Mouse (Mus musculus): ENCODE measurements at regions not wholly inside any gene's neighbourhood (a gene's known extent, or its start where the extent isn't known, plus 50 kb on each side); places are given as distances from the start of the nearest gene placed in this dataset.

GRCm38 (mm10) chr6:143326956-143327722 lies 160.1 kb downstream of the Etnk1 start:
- WGBS (ENCODE audit: insufficient replicate concordance) = 76% methylated on average over 22 of the region's 22 CpGs
- Histone ChIP-seq H3K9ac (ENCODE audit: low read depth, low read length) (no peak overlapping the region), H3K4me3 (ENCODE audit: low read depth, low read length) (no peak overlapping the region), H3K36me3 (ENCODE audit: control insufficient read depth, insufficient read depth, low read length) (no peaks in the 10 kb centered on the region), H3K27me3 (ENCODE audit: control insufficient read depth, insufficient read depth, low read length) (no peaks in the 10 kb centered on the region), H3K4me2 (peak overlapping the region; percentile 34), H3K9me3 (replicated peaks; ENCODE audit: control insufficient read depth, low read length) (no peaks in the 10 kb centered on the region), H3K27ac (ENCODE audit: low read depth, low read length) (no peak overlapping the region), H3K4me1 (ENCODE audit: control insufficient read depth, insufficient read depth, low read length) (0 out of 2 replicates have a peak, but pooled peaks cover 4% of the 10 kb centered on the region)
- no peak for ATAC-seq (replicated peaks; ENCODE audit: insufficient number of reproducible peaks, low FRiP score, low TSS enrichment)

- Histone ChIP-seq H3K9me3 (replicated peaks; ENCODE audit: control insufficient read depth, low read length) (no peaks in the 10 kb centered on the region), H3K4me3 (ENCODE audit: low read depth, low read length) (no peak overlapping the region), H3K9ac (ENCODE audit: low read depth, low read length) (no peak overlapping the region), H3K4me2 (no peak overlapping the region), H3K4me1 (ENCODE audit: control insufficient read depth, insufficient read depth, low read length) (0 out of 2 replicates have a peak, but pooled peaks cover 4% of the 10 kb centered on the region), H3K27me3 (ENCODE audit: control insufficient read depth, insufficient read depth, low read length) (no peaks in the 10 kb centered on the region), H3K27ac (ENCODE audit: low read depth, low read length) (no peak overlapping the region), H3K36me3 (ENCODE audit: control insufficient read depth, insufficient read depth, low read length) (no peaks in the 10 kb centered on the region)
- ATAC-seq (replicated peaks; ENCODE audit: insufficient number of reproducible peaks, low FRiP score, low TSS enrichment) = no peak
- WGBS (ENCODE audit: insufficient replicate concordance) = 77% methylated on average over 8 of the region's 8 CpGs
Observed at GRCm38 (mm10) chr6:143327788-143328187, 160.8 kb downstream of the Etnk1 start.

- no peak overlapping the region for H3K4me3 ChIP-seq (ENCODE audit: low read depth, low read length)
- H3K4me1 ChIP-seq (ENCODE audit: control insufficient read depth, insufficient read depth, low read length) = 0 out of 2 replicates have a peak, but pooled peaks cover 4% of the 10 kb centered on the region
- WGBS (ENCODE audit: insufficient replicate concordance) = 53% methylated on average over 9 of the region's 9 CpGs
- H3K9me3 ChIP-seq (replicated peaks; ENCODE audit: control insufficient read depth, low read length) = no peaks in the 10 kb centered on the region
- H3K36me3 ChIP-seq (ENCODE audit: control insufficient read depth, insufficient read depth, low read length) = no peaks in the 10 kb centered on the region
- no peak overlapping the region for H3K9ac ChIP-seq (ENCODE audit: low read depth, low read length)
- ATAC-seq (replicated peaks; ENCODE audit: insufficient number of reproducible peaks, low FRiP score, low TSS enrichment) = no peak
- H3K27me3 ChIP-seq (ENCODE audit: control insufficient read depth, insufficient read depth, low read length) = no peaks in the 10 kb centered on the region
- no peak overlapping the region for H3K27ac ChIP-seq (ENCODE audit: low read depth, low read length)
- no peak overlapping the region for H3K4me2 ChIP-seq
Observed at GRCm38 (mm10) chr6:143328202-143328601, 161.2 kb downstream of the Etnk1 start.

- Histone ChIP-seq H3K9ac (ENCODE audit: low read depth, low read length) (no peak overlapping the region), H3K27ac (ENCODE audit: low read depth, low read length) (no peak overlapping the region), H3K4me2 (no peak overlapping the region), H3K4me1 (ENCODE audit: control insufficient read depth, insufficient read depth, low read length) (0 out of 2 replicates have a peak, but pooled peaks cover 4% of the 10 kb centered on the region), H3K36me3 (ENCODE audit: control insufficient read depth, insufficient read depth, low read length) (no peaks in the 10 kb centered on the region), H3K4me3 (ENCODE audit: low read depth, low read length) (no peak overlapping the region), H3K9me3 (replicated peaks; ENCODE audit: control insufficient read depth, low read length) (no peaks in the 10 kb centered on the region), H3K27me3 (ENCODE audit: control insufficient read depth, insufficient read depth, low read length) (no peaks in the 10 kb centered on the region)
- WGBS (ENCODE audit: insufficient replicate concordance) = 71% methylated on average over 5 of the region's 5 CpGs
- no peak for ATAC-seq (replicated peaks; ENCODE audit: insufficient number of reproducible peaks, low FRiP score, low TSS enrichment)
Observed at GRCm38 (mm10) chr6:143329096-143329495, 162.1 kb downstream of the Etnk1 start.

- no peak overlapping the region for H3K4me2 ChIP-seq
- H3K27me3 ChIP-seq (ENCODE audit: control insufficient read depth, insufficient read depth, low read length) = no peaks in the 10 kb centered on the region
- WGBS (ENCODE audit: insufficient replicate concordance) = 86% methylated on average over 8 of the region's 8 CpGs
- no peaks in the 10 kb centered on the region for H3K36me3 ChIP-seq (ENCODE audit: control insufficient read depth, insufficient read depth, low read length)
- no peaks in the 10 kb centered on the region for H3K4me1 ChIP-seq (ENCODE audit: control insufficient read depth, insufficient read depth, low read length)
- H3K27ac ChIP-seq (ENCODE audit: low read depth, low read length) = no peak overlapping the region
- no peak for ATAC-seq (replicated peaks; ENCODE audit: insufficient number of reproducible peaks, low FRiP score, low TSS enrichment)
- no peaks in the 10 kb centered on the region for H3K9me3 ChIP-seq (replicated peaks; ENCODE audit: control insufficient read depth, low read length)
- H3K4me3 ChIP-seq (ENCODE audit: low read depth, low read length) = no peak overlapping the region
- H3K9ac ChIP-seq (ENCODE audit: low read depth, low read length) = no peak overlapping the region
Observed at GRCm38 (mm10) chr6:143333493-143333892, 166.5 kb downstream of the Etnk1 start.

- H3K27me3 ChIP-seq (ENCODE audit: control insufficient read depth, insufficient read depth, low read length) = no peaks in the 10 kb centered on the region
- no peak overlapping the region for H3K4me3 ChIP-seq (ENCODE audit: low read depth, low read length)
- H3K9me3 ChIP-seq (replicated peaks; ENCODE audit: control insufficient read depth, low read length) = no peaks in the 10 kb centered on the region
- no peak overlapping the region for H3K4me2 ChIP-seq
- H3K36me3 ChIP-seq (ENCODE audit: control insufficient read depth, insufficient read depth, low read length) = no peaks in the 10 kb centered on the region
- H3K27ac ChIP-seq (ENCODE audit: low read depth, low read length) = no peak overlapping the region
- 64% methylated on average over 4 of the region's 4 CpGs for whole genome bisulfite sequencing (ENCODE audit: insufficient replicate concordance)
- no peaks in the 10 kb centered on the region for H3K4me1 ChIP-seq (ENCODE audit: control insufficient read depth, insufficient read depth, low read length)
- no peak overlapping the region for H3K9ac ChIP-seq (ENCODE audit: low read depth, low read length)
- ATAC-seq (replicated peaks; ENCODE audit: insufficient number of reproducible peaks, low FRiP score, low TSS enrichment) = no peak
Observed at GRCm38 (mm10) chr6:143336574-143336973, 169.6 kb downstream of the Etnk1 start.

GRCm38 (mm10) chr6:143349000-143349399 lies 182.0 kb downstream of the Etnk1 start:
- Histone ChIP-seq H3K4me2 (no peak overlapping the region), H3K9ac (ENCODE audit: low read depth, low read length) (no peak overlapping the region), H3K9me3 (replicated peaks; ENCODE audit: control insufficient read depth, low read length) (no peaks in the 10 kb centered on the region), H3K27me3 (ENCODE audit: control insufficient read depth, insufficient read depth, low read length) (no peaks in the 10 kb centered on the region), H3K36me3 (ENCODE audit: control insufficient read depth, insufficient read depth, low read length) (no peaks in the 10 kb centered on the region), H3K4me1 (ENCODE audit: control insufficient read depth, insufficient read depth, low read length) (no peaks in the 10 kb centered on the region), H3K27ac (ENCODE audit: low read depth, low read length) (no peak overlapping the region), H3K4me3 (ENCODE audit: low read depth, low read length) (no peak overlapping the region)
- no peak for ATAC-seq (replicated peaks; ENCODE audit: insufficient number of reproducible peaks, low FRiP score, low TSS enrichment)
- 76% methylated on average over 2 of the region's 2 CpGs for WGBS (ENCODE audit: insufficient replicate concordance)

- H3K4me3 ChIP-seq (ENCODE audit: low read depth, low read length) = no peak overlapping the region
- ATAC-seq (replicated peaks; ENCODE audit: insufficient number of reproducible peaks, low FRiP score, low TSS enrichment) = no peak
- no peak overlapping the region for H3K4me2 ChIP-seq
- 0 out of 2 replicates have a peak, but pooled peaks cover 3% of the 10 kb centered on the region for H3K4me1 ChIP-seq (ENCODE audit: control insufficient read depth, insufficient read depth, low read length)
- H3K36me3 ChIP-seq (ENCODE audit: control insufficient read depth, insufficient read depth, low read length) = no peaks in the 10 kb centered on the region
- no peaks in the 10 kb centered on the region for H3K9me3 ChIP-seq (replicated peaks; ENCODE audit: control insufficient read depth, low read length)
- H3K27ac ChIP-seq (ENCODE audit: low read depth, low read length) = no peak overlapping the region
- no peak overlapping the region for H3K9ac ChIP-seq (ENCODE audit: low read depth, low read length)
- 71% methylated on average over 7 of the region's 7 CpGs for WGBS (ENCODE audit: insufficient replicate concordance)
- H3K27me3 ChIP-seq (ENCODE audit: control insufficient read depth, insufficient read depth, low read length) = no peaks in the 10 kb centered on the region
Observed at GRCm38 (mm10) chr6:143359320-143360032, 192.5 kb downstream of the Etnk1 start.
